Mouse (Mus musculus): ENCODE data around the gene 0610010K14Rik. TPM values are rescaled to one million over a fixed set of nuclear protein-coding genes. Genes with fewer than 3 reads are reported as not detected.

0610010K14Rik gene
- polyA plus RNA-seq, 1 experiment from 2014 or later = 161 TPM

MicroRNAs encoded within 50 kb of the gene (microRNA counts, 519-probe panel; counts per million panel counts)
- microRNA mmu-miR-195 (2,763 counts per million, percentile 10 among the panel's probes with 10 or more counts), microRNA mmu-miR-497 (not detected)

Small RNAs within 50 kb of the gene (microRNA-seq; reads per million reads assigned to microRNA genes)
- gene Mir195a = 581 reads per million, percentile 73 among the genes with 10 or more reads in this experiment
- gene Mir497 = not detected
- not detected for gene Mir497b

Other genes starting within 250 kb of the 0610010K14Rik start
- 624 and 628 TPM in 2 replicates for gene Gabarap, start 246.8 kb downstream of the 0610010K14Rik start, polyA plus RNA-seq (2014; fragmentation: Nextera tagmentation; extraction: Ambion mirVana)
- 38.0 and 38.4 TPM in 2 replicates for gene Phf23, start 242.1 kb downstream of the 0610010K14Rik start, polyA plus RNA-seq (2014; fragmentation: Nextera tagmentation; extraction: Ambion mirVana)
- 17.9 and 20.9 TPM in 2 replicates for gene Dvl2, start 237.3 kb downstream of the 0610010K14Rik start, polyA plus RNA-seq (2014; fragmentation: Nextera tagmentation; extraction: Ambion mirVana)
- 49.9 and 56.1 TPM in 2 replicates for gene Acadvl, start 222.5 kb downstream of the 0610010K14Rik start, polyA plus RNA-seq (2014; fragmentation: Nextera tagmentation; extraction: Ambion mirVana)
- gene Dlg4, start 221.0 kb downstream of the 0610010K14Rik start, polyA plus RNA-seq (2014; fragmentation: Nextera tagmentation; extraction: Ambion mirVana) = 25.6 and 26.6 TPM in 2 replicates
- 2.4 and 4.1 TPM in 2 replicates for gene Asgr1, start 183.8 kb downstream of the 0610010K14Rik start, polyA plus RNA-seq (2014; fragmentation: Nextera tagmentation; extraction: Ambion mirVana)
- not detected in 2 replicates for gene Asgr2, start 145.3 kb downstream of the 0610010K14Rik start, polyA plus RNA-seq (2014; fragmentation: Nextera tagmentation; extraction: Ambion mirVana)
- gene Mgl2, start 107.6 kb downstream of the 0610010K14Rik start, polyA plus RNA-seq (2014; fragmentation: Nextera tagmentation; extraction: Ambion mirVana) = 0.93 and 1.1 TPM in 2 replicates
- 0.78 and 1.2 TPM in 2 replicates for gene Clec10a, start 81.7 kb downstream of the 0610010K14Rik start, polyA plus RNA-seq (2014; fragmentation: Nextera tagmentation; extraction: Ambion mirVana)
- 3.5 and 4.7 TPM in 2 replicates for gene Slc16a11, start 25.2 kb downstream of the 0610010K14Rik start, polyA plus RNA-seq (2014; fragmentation: Nextera tagmentation; extraction: Ambion mirVana)
- 12.9 and 13.4 TPM in 2 replicates for gene Slc16a13, start 16.9 kb downstream of the 0610010K14Rik start, polyA plus RNA-seq (2014; fragmentation: Nextera tagmentation; extraction: Ambion mirVana)
- gene Bcl6b, start 8.1 kb downstream of the 0610010K14Rik start, polyA plus RNA-seq (2014; fragmentation: Nextera tagmentation; extraction: Ambion mirVana) = 5.0 and 5.2 TPM in 2 replicates
- 12.6 and 15.9 TPM in 2 replicates for gene Gm21988, start 1.9 kb upstream of the 0610010K14Rik start, polyA plus RNA-seq (2014; fragmentation: Nextera tagmentation; extraction: Ambion mirVana)
- 342 and 388 TPM in 2 replicates for gene Rnasek, start 1.9 kb upstream of the 0610010K14Rik start, polyA plus RNA-seq (2014; fragmentation: Nextera tagmentation; extraction: Ambion mirVana)
- gene Alox12, start 17.4 kb upstream of the 0610010K14Rik start, polyA plus RNA-seq (2014; fragmentation: Nextera tagmentation; extraction: Ambion mirVana) = 1.7 and 2.1 TPM in 2 replicates
- not detected in 2 replicates for gene Alox12e, start 84.7 kb upstream of the 0610010K14Rik start, polyA plus RNA-seq (2014; fragmentation: Nextera tagmentation; extraction: Ambion mirVana)
- 0.11 TPM in 1 of 2 replicates, not detected in the other for gene Alox15, start 114.1 kb upstream of the 0610010K14Rik start, polyA plus RNA-seq (2014; fragmentation: Nextera tagmentation; extraction: Ambion mirVana)
- 29.9 and 33.0 TPM in 2 replicates for gene Pelp1, start 172.1 kb upstream of the 0610010K14Rik start, polyA plus RNA-seq (2014; fragmentation: Nextera tagmentation; extraction: Ambion mirVana)
- gene Arrb2, start 194.7 kb upstream of the 0610010K14Rik start, polyA plus RNA-seq (2014; fragmentation: Nextera tagmentation; extraction: Ambion mirVana) = 55.9 and 61.2 TPM in 2 replicates
- 41.8 and 45.8 TPM in 2 replicates for gene Med11, start 214.0 kb upstream of the 0610010K14Rik start, polyA plus RNA-seq (2014; fragmentation: Nextera tagmentation; extraction: Ambion mirVana)
- 0.50 and 0.95 TPM in 2 replicates for gene Zmynd15, start 221.5 kb upstream of the 0610010K14Rik start, polyA plus RNA-seq (2014; fragmentation: Nextera tagmentation; extraction: Ambion mirVana)
- gene Cxcl16, start 222.1 kb upstream of the 0610010K14Rik start, polyA plus RNA-seq (2014; fragmentation: Nextera tagmentation; extraction: Ambion mirVana) = 7.8 and 10.2 TPM in 2 replicates

All from hindbrain, embryonic 14.5 days (tissue).